14 mouse cellular contexts compared by ENCODE assay signal in the genomic region with DNA sequence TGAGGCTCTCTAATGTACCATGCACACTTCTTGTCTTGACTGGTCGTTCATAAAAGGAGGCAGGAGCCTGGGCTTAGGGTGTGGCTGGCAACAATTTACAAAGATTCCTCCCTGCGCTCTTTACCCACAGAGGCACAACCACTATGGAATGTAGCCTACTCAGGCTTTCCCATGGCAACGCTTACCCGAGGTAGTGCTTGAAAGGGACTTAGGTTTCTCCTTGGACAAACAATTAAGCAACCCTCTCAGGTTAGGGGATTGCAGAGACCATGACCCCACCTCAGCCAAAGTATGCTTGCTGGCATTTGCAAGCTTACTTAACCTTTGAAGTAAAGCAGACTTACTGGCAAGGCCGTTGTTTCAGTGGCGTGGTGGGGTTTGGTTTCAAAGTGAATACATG.
DNase-seq lines count a peak whose midpoint lies in the region.
"Had no signal": no experiment of that assay in that cellular context is flagged by ENCODE, and none has a peak within 500 bp of the region (broad histone marks: within the 10 kb centered on the region; RNA-seq: fewer than 3 reads in every experiment).

No protein-coding gene starts in this region.

- DNase-seq in embryo, embryonic 10.5 days (ENCODE audit: low spot score) = peak; percentile 56
- no peak for DNase-seq in embryo, embryonic 9.5 days (ENCODE audit: extremely low spot score)
- peak; percentile 8 for DNase-seq in urinary bladder, postnatal 25 days (ENCODE audit: low spot score)
- no peak for DNase-seq in urinary bladder, postnatal 36 days (ENCODE audit: low spot score in 2 of 2)
- peak; percentile 65 for DNase-seq in lung, postnatal 10 days
- no peak for DNase-seq in adrenal gland, adult 2 months
- DNase-seq in gastrocnemius, adult 18-20 months (ENCODE audit: low spot score) = no peak
- no peak for DNase-seq in cerebellum, postnatal 4 days (ENCODE audit: low spot score in 2 of 2)
- DNase-seq: cerebellum, postnatal 14 days; gastrocnemius, adult 2 months; kidney, postnatal 10 days; liver, postnatal 0 days; spleen, adult 18-20 months; thymus, postnatal 14 days had no signal

Comparison
In these comparisons a context has a peak if more than half of its experiments do, and no peak if none do; other contexts are left out.
1. DNase-seq: peak in embryo, embryonic 10.5 days (single experiment), urinary bladder, postnatal 25 days (single experiment) and lung, postnatal 10 days (single experiment); none in embryo, embryonic 9.5 days (single experiment), urinary bladder, postnatal 36 days (0 of 2), adrenal gland, adult 2 months (single experiment), gastrocnemius, adult 18-20 months (single experiment) and cerebellum, postnatal 4 days (0 of 2).